Mouse (Mus musculus): ENCODE results near the gene Rhbg. TPM values are rescaled to one million over a fixed set of nuclear protein-coding genes. Genes with fewer than 3 reads are reported as not detected.

Gene Rhbg
- total and polyA plus RNA-seq, 2 experiments from 2014 or later = 0.41 to 1.0 TPM

DNA sequence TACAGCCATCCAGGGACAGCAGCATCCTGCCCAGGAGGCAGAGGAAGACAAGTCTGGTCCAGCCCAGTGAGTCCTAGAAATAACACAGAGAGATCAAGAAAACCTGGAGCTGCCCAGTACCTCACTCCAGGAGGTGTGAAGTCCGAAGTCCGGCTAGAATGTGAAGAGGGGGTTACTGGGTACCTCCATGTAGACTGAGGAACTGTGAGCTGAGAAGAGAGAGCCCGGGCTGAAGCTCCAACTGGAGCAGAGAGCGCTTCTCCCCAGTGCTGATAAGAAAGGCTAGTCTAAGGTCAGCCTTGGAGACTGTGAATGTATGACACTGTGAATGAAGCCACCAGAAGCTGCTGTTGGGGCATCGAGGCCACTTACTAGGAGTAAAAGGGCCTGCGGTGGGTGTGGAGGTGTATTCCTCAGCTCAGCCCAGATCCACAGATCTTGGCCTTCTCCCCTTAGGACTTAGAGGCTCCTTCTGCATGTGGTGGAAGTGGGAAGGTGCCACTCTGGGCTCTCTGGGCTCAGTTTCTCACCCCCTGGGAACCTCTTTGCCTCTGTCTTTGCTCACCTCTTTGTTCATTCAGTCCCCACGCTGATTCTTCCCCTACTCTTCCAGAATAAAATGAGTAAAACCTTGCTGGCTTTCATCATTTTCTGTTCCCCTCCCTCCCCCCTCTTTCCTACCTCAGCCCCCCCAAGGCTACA is 50.4 kb downstream of the Rhbg start:
- WGBS = 13% methylated on average over 7 of the region's 7 CpGs
- no peak for ATAC-seq (ENCODE audit: low FRiP score)

DNA sequence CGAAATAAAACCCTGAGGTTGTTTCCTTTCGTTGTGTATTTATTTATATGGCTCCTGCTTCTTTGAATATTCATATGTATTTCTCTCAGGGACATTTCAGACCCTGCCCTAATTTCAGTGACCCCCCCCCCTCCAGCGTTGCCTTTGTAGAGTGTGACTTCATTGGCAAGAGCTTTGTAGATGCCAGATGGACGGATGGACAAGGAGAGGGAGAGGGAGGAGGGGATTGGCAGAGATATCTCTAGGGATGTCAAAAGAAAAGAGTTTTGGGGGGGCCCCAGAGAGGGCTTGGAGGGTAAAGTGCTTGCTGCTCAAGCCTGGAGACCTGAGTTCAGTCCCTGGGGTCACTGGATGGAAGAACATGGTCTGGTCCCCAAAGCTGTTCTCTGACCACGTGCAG is 51.1 kb downstream of the Rhbg start:
- peak; percentile 56 for DNase-seq (ENCODE audit: low spot score)
- WGBS = 9% methylated on average over 5 of the region's 5 CpGs
- no peak overlapping the region for H3K4me3 ChIP-seq (ENCODE audit: low read depth, low read length)
- TF ChIP-seq CTCF (IDR thresholded peaks at IDR 0.05) = no peak
- no peaks in the 10 kb centered on the region for H3K4me1 ChIP-seq (ENCODE audit: insufficient read depth, low read length)
- peaks cover 21% of the 10 kb centered on the region; the same call in 1 of the 2 replicates for H3K27me3 ChIP-seq (ENCODE audit: insufficient read depth, low read length)
- H3K9me3 ChIP-seq (ENCODE audit: low read length) = no peaks in the 10 kb centered on the region
- no peak overlapping the region for H3K4me2 ChIP-seq (ENCODE audit: low read depth, low read length, poor library complexity, severe bottlenecking)
- no peak overlapping the region for H3K9ac ChIP-seq (replicated peaks; ENCODE audit: low read length, poor library complexity, severe bottlenecking)
- peak overlapping the region; percentile 93 for H3K27ac ChIP-seq (ENCODE audit: low read depth, low read length)
- ATAC-seq (ENCODE audit: low FRiP score) = no peak
- H3K36me3 ChIP-seq (ENCODE audit: insufficient read depth, low read length) = no peaks in the 10 kb centered on the region

More for the DNA sequence above, 50.4 kb downstream of the Rhbg start:
- Histone ChIP-seq H3K9me3 (ENCODE audit: low read length) (no peaks in the 10 kb centered on the region), H3K4me2 (ENCODE audit: low read depth, low read length, poor library complexity, severe bottlenecking) (no peak overlapping the region), H3K36me3 (ENCODE audit: insufficient read depth, low read length) (no peaks in the 10 kb centered on the region), H3K4me1 (ENCODE audit: insufficient read depth, low read length) (no peaks in the 10 kb centered on the region), H3K27me3 (ENCODE audit: insufficient read depth, low read length) (peaks cover 18% of the 10 kb centered on the region; the same call in 1 of the 2 replicates), H3K9ac (replicated peaks; ENCODE audit: low read length, poor library complexity, severe bottlenecking) (0 out of 2 replicates have a peak overlapping the region, but pooled peaks have one; percentile 0), H3K27ac (ENCODE audit: low read depth, low read length) (peak overlapping the region; percentile 93), H3K4me3 (ENCODE audit: low read depth, low read length) (no peak overlapping the region)
- no peak for TF ChIP-seq CTCF (IDR thresholded peaks at IDR 0.05)
- peak; percentile 5 for DNase-seq (ENCODE audit: low spot score)

DNA sequence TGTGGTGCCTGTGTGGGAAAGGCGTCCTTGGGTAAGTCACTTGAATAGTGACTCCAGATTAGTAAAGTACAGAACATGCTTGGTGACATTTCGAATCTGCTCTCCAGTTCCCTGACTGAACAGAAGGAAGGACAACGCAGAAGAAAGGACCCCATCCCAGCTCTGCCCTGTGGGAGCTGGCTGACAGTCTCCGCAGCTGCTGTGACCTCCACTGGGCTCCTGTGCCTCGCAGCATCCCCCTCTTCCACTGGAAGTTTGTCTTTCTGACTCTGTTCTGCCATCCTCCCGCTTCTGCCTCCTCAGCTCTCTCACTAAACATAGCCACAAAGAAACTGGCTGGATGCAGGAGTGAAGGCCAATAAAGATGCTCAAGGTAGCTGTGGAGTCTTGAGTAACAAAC is 51.5 kb downstream of the Rhbg start:
- Histone ChIP-seq H3K4me2 (ENCODE audit: low read depth, low read length, poor library complexity, severe bottlenecking) (no peak overlapping the region; the same call in 1 of the 2 replicates), H3K9ac (replicated peaks; ENCODE audit: low read length, poor library complexity, severe bottlenecking) (no peak overlapping the region), H3K27ac (ENCODE audit: low read depth, low read length) (peak overlapping the region; percentile 57), H3K4me3 (ENCODE audit: low read depth, low read length) (no peak overlapping the region), H3K4me1 (ENCODE audit: insufficient read depth, low read length) (no peaks in the 10 kb centered on the region), H3K27me3 (ENCODE audit: insufficient read depth, low read length) (peaks cover 22% of the 10 kb centered on the region; the same call in 1 of the 2 replicates), H3K36me3 (ENCODE audit: insufficient read depth, low read length) (no peaks in the 10 kb centered on the region), H3K9me3 (ENCODE audit: low read length) (no peaks in the 10 kb centered on the region)
- DNase-seq (ENCODE audit: low spot score) (peak; percentile 30), ATAC-seq (ENCODE audit: low FRiP score) (no peak)
- TF ChIP-seq CTCF (IDR thresholded peaks at IDR 0.05) = no peak
- WGBS = 12% methylated on average over 6 of the region's 6 CpGs

DNA sequence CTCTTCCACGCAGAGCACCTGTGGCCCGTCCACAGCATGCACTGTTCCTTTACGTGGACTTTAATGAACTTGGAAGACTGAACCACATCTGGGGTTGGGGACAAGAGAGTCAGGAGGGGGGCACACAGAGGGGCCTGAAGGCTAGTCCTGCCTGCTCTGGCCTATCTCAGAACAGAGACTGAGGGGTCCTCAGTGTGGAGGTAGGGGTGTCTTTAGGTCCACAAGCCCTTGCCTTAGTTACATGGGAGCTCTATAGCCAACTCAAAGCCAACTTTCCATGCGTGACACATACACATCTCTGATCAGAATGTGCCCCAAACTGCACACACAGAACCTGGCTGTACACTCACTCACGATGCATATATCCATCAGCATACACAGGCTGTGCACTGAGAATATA is 52.9 kb downstream of the Rhbg start:
- no peaks in the 10 kb centered on the region for H3K4me1 ChIP-seq (ENCODE audit: insufficient read depth, low read length)
- peak overlapping the region; percentile 67 for H3K27ac ChIP-seq (ENCODE audit: low read depth, low read length)
- ATAC-seq (ENCODE audit: low FRiP score) = no peak
- no peaks in the 10 kb centered on the region for H3K9me3 ChIP-seq (ENCODE audit: low read length)
- H3K4me2 ChIP-seq (ENCODE audit: low read depth, low read length, poor library complexity, severe bottlenecking) = peak overlapping the region; percentile 83
- H3K36me3 ChIP-seq (ENCODE audit: insufficient read depth, low read length) = no peaks in the 10 kb centered on the region
- TF ChIP-seq CTCF (IDR thresholded peaks at IDR 0.05) = no peak
- H3K4me3 ChIP-seq (ENCODE audit: low read depth, low read length) = peak overlapping the region; percentile 49
- DNase-seq (ENCODE audit: low spot score) = peak; percentile 2
- peaks cover 22% of the 10 kb centered on the region; the same call in 1 of the 2 replicates for H3K27me3 ChIP-seq (ENCODE audit: insufficient read depth, low read length)
- WGBS = 25% methylated on average over 5 of the region's 5 CpGs
- H3K9ac ChIP-seq (replicated peaks; ENCODE audit: low read length, poor library complexity, severe bottlenecking) = peak overlapping the region; percentile 86; the same call in 1 of the 2 replicates

DNA sequence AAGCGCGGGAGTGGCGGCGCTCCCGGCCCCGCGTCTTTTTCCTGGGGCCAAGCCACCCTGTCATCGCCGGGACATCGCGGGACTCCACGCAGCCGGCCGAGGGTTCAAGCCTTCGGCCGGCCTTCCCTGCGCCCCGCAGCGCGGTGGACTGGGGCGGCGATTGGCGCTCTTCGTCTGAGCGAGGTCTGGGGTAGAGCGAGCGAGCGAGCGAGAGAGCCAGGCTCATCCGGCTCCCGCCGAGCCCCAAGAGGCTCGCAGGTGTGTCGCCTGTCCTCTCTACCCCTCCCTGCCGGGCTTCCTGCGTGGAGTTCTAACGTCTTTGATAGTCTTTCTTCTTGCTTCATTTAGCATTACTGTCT is 53.6 kb downstream of the Rhbg start:
- Histone ChIP-seq H3K4me2 (ENCODE audit: low read depth, low read length, poor library complexity, severe bottlenecking) (peak overlapping the region; percentile 83), H3K4me3 (ENCODE audit: low read depth, low read length) (peak overlapping the region; percentile 49), H3K9ac (replicated peaks; ENCODE audit: low read length, poor library complexity, severe bottlenecking) (peak overlapping the region; percentile 86), H3K4me1 (ENCODE audit: insufficient read depth, low read length) (no peaks in the 10 kb centered on the region), H3K9me3 (ENCODE audit: low read length) (no peaks in the 10 kb centered on the region), H3K27ac (ENCODE audit: low read depth, low read length) (peak overlapping the region; percentile 67), H3K27me3 (ENCODE audit: insufficient read depth, low read length) (peaks cover 23% of the 10 kb centered on the region), H3K36me3 (ENCODE audit: insufficient read depth, low read length) (no peaks in the 10 kb centered on the region)
- ATAC-seq (ENCODE audit: low FRiP score) (no peak), DNase-seq (ENCODE audit: low spot score) (peak; percentile 32)
- 1% methylated on average over 36 of the region's 37 CpGs for WGBS
- TF ChIP-seq CTCF (IDR thresholded peaks at IDR 0.05) = no peak

Data from midbrain, postnatal 0 days (tissue).